Mouse (Mus musculus): ENCODE measurements at regions not wholly inside any gene's neighbourhood (a gene's known extent, or its start where the extent isn't known, plus 50 kb on each side); places are given as distances from the start of the nearest gene placed in this dataset.

- TF ChIP-seq POLR2A (IDR thresholded peaks at IDR 0.05; ENCODE audit: insufficient read length, low read depth) (no peak), USF1 (IDR thresholded peaks at IDR 0.05; ENCODE audit: low read depth) (no peak), TCF3 (IDR thresholded peaks at IDR 0.05; ENCODE audit: insufficient read length, low read depth) (no peak), POLR2AphosphoS2 (IDR thresholded peaks at IDR 0.05; ENCODE audit: insufficient read length, low read depth) (no peak), REST (IDR thresholded peaks at IDR 0.05; ENCODE audit: insufficient read depth, insufficient read length) (no peak), SRF (IDR thresholded peaks at IDR 0.05; ENCODE audit: control insufficient read depth, insufficient read length, low read depth) (no peak), MYOG (IDR thresholded peaks at IDR 0.05; ENCODE audit: control insufficient read depth in 1 of 3, insufficient read depth in 1 of 3, insufficient read length in 2 of 3, low read depth in 2 of 3) (no peak)
These were observed 75.3 kb upstream of the Hs6st1 start for GRCm38 (mm10) chr1:35992937-35993336.
